Mouse (Mus musculus) intestine, embryonic 15.5 days (tissue): ENCODE measurements around the gene Bcl11a. TPM values are rescaled to one million over a fixed set of nuclear protein-coding genes. Genes with fewer than 3 reads are reported as not detected.

Experiments used
- ATAC-seq: fragments of 200-750 bp; cut with Nextera tagmentation; 2 replicates; pipeline ENCODE4 v1.8.0; 2017; ENCODE audit warnings: moderate TSS enrichment, moderate library complexity
- H3K27ac ChIP-seq: fragments of 300-500 bp; sonication (generic); 2 replicates; pipeline ENCODE4 v1.5.1; 2015; ENCODE audit warnings: mild to moderate bottlenecking, inconsistent platforms
- H3K27me3 ChIP-seq: fragments of 300-500 bp; sonication (generic); replicated peaks from 2 replicates; pipeline ENCODE4 v1.6.1; 2015; ENCODE audit warnings: inconsistent platforms
- H3K36me3 ChIP-seq: fragments of 300-500 bp; sonication (generic); 2 replicates; pipeline ENCODE4 v1.6.1; 2015; ENCODE audit warnings: inconsistent platforms
- H3K4me1 ChIP-seq: fragments of 300-500 bp; sonication (generic); replicated peaks from 2 replicates; pipeline ENCODE4 v1.6.1; 2015; ENCODE audit warnings: inconsistent platforms
- H3K4me2 ChIP-seq: fragments of 300-500 bp; sonication (generic); replicated peaks from 2 replicates; pipeline ENCODE4 v1.6.1; 2015; ENCODE audit warnings: mild to moderate bottlenecking, inconsistent platforms
- H3K4me3 ChIP-seq: fragments of 300-500 bp; sonication (generic); replicated peaks from 2 replicates; pipeline ENCODE4 v1.5.1; 2015; ENCODE audit warnings: inconsistent platforms
- H3K9ac ChIP-seq: fragments of 300-500 bp; sonication (generic); 2 replicates; pipeline ENCODE4 v1.6.1; 2015; ENCODE audit warnings: inconsistent platforms
- H3K9me3 ChIP-seq: fragments of 300-500 bp; sonication (generic); 2 replicates; pipeline ENCODE4 v1.6.1; 2016; ENCODE audit warnings: inconsistent platforms
- WGBS: fragments of 180-500 bp; shearing (Covaris S2); methylation state at CpG from one replicate; pipeline ENCODE4 v1.1.7; 2015; 5-methylcytosine and 5-hydroxymethylcytosine counted together
- polyA plus RNA-seq: library from polyadenylated mRNA; unstranded; fragments of >200 nt; fragmentation: Nextera tagmentation; extraction: Ambion mirVana; gene quantifications from 2 replicates; pipeline ENCODE4 v1.2.1, GENCODE M21; 2015

Gene Bcl11a
- polyA plus RNA-seq, 1 experiment from 2014 or later, result 19.7 TPM

DNA sequence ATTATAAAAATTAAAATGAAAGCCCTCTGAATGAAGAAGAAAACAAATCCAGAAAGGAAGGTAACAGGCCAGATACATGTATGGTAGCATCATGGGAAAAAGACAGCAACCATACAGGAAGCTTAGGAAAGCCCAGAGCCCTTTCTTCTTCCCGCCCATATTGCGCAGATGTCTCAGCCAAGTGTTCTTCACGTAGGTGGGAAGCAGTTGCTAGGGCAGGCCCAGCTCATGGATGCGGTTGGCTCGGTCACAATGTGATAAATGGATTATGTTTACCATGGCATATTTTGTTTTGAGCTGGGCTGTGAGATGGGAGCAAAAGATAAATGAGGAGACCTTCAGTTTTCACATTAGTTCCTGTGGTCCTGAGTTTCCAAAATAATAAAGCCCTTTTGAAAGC, 29.6 kb downstream of the Bcl11a start:
- no peaks in the 10 kb centered on the region for H3K27me3 ChIP-seq
- WGBS, result 81% methylated on average over 5 of the region's 5 CpGs
- ATAC-seq, result no peak
- no peaks in the 10 kb centered on the region for H3K9me3 ChIP-seq
- H3K4me3 ChIP-seq, result no peak overlapping the region
- H3K4me1 ChIP-seq, result no peaks in the 10 kb centered on the region
- no peak overlapping the region for H3K4me2 ChIP-seq
- H3K27ac ChIP-seq, result no peak overlapping the region
- H3K9ac ChIP-seq, result no peak overlapping the region
- H3K36me3 ChIP-seq, result no peaks in the 10 kb centered on the region

DNA sequence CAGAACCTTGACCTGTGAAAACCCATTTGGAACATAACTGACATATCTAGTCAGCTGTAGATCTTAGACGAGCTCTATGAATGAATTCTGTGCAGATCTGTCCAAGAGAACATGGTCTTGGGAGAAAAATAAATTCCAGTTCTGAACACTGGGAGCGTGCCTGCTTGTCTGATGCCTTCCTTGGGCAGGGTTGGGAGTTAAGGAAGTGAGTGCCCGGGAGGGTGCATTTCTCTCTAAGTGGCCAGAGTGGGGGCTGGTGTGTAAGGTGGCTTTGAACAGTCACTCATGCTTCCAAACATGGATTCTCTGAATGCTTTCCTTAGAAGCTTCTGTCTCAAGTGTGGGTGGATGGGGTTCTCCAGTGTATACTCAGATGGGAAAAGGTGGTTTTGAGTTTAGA, 31.1 kb downstream of the Bcl11a start:
- H3K27me3 ChIP-seq, result no peaks in the 10 kb centered on the region
- H3K9me3 ChIP-seq, result no peaks in the 10 kb centered on the region
- no peaks in the 10 kb centered on the region for H3K4me1 ChIP-seq
- WGBS, result 63% methylated on average over 3 of the region's 3 CpGs
- H3K9ac ChIP-seq, result no peak overlapping the region
- no peak overlapping the region for H3K4me3 ChIP-seq
- H3K27ac ChIP-seq, result no peak overlapping the region
- H3K36me3 ChIP-seq, result no peaks in the 10 kb centered on the region
- no peak overlapping the region for H3K4me2 ChIP-seq
- ATAC-seq, result no peak

DNA sequence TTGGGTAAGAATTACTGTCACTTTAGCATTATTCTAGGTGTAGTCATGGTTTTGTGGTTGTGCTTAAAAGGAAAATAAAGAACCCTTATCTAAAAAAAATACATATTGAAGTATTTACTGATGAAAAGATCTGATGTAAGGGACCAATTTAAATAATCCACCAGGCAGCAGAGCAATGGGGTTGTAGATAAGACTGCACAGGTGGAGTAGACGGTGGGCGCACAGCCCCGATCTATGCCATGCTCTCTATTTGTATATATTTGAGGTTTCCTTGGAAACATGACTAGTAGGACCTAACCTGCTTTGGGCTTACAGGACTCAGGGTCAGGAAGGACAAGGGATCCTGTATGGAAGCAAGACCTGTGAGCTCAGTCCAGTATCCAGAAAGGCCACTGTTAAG, 31.5 kb downstream of the Bcl11a start:
- no peaks in the 10 kb centered on the region for H3K4me1 ChIP-seq
- ATAC-seq, result no peak

GRCm38 (mm10) chr11:24110113-24110512, 32.3 kb downstream of the Bcl11a start:
- H3K4me3 ChIP-seq, result no peak overlapping the region
- no peak overlapping the region for H3K4me2 ChIP-seq
- no peaks in the 10 kb centered on the region for H3K27me3 ChIP-seq
- H3K9ac ChIP-seq, result no peak overlapping the region
- H3K9me3 ChIP-seq, result no peaks in the 10 kb centered on the region
- H3K4me1 ChIP-seq, result no peaks in the 10 kb centered on the region
- H3K27ac ChIP-seq, result no peak overlapping the region
- no peaks in the 10 kb centered on the region for H3K36me3 ChIP-seq
- no peak for ATAC-seq
- WGBS, result 77% methylated on average over 2 of the region's 2 CpGs

More for the DNA sequence above, 31.5 kb downstream of the Bcl11a start:
- H3K27ac ChIP-seq, result no peak overlapping the region
- H3K4me2 ChIP-seq, result no peak overlapping the region
- H3K4me3 ChIP-seq, result no peak overlapping the region
- no peaks in the 10 kb centered on the region for H3K27me3 ChIP-seq
- H3K9me3 ChIP-seq, result no peaks in the 10 kb centered on the region
- no peak overlapping the region for H3K9ac ChIP-seq
- H3K36me3 ChIP-seq, result no peaks in the 10 kb centered on the region
- WGBS, result 62% methylated on average over 3 of the region's 3 CpGs

- H3K9me3 ChIP-seq, result no peaks in the 10 kb centered on the region
- WGBS, result 55% methylated on average over 6 of the region's 6 CpGs
- ATAC-seq, result no peak
These were observed 33.9 kb downstream of the Bcl11a start for GRCm38 (mm10) chr11:24111720-24112119.

DNA sequence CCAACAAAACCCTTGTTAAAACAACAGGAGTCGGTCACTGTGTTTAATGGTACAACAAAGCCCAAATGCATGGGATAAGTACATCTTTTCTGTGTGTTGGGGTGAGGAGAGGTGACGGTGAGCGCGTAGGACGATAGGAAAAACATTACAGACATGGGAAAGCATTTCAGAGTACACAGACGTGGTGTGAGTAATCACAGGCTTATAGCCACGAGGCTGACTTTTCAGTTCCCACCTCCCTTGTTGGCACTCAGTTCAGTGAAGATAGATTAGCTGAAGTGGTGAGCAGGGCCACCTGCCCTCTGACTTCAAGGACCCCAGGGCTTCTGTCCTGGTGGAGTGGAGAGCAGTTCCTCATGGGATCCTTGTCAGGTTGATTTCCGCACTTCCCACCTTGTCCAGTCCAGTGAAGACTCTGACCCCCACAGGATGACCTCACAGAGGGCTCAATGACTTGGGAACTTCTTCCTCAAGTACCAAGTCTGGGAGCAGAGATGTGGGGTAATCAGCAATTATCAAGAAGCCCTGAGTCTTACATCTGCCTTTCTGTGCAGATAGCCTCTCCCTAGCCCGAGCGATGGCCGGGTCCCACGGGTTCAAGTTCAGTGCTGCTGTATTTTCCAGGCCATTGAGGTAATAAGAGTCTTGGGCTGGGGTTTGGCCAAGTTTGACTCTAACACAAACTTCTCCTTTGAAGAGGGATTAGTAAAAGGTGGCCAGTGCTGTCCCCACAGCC, 37.3 kb downstream of the Bcl11a start:
- Histone ChIP-seq H3K4me2 (no peak overlapping the region), H3K9ac (no peak overlapping the region), H3K36me3 (no peaks in the 10 kb centered on the region), H3K27ac (no peak overlapping the region), H3K9me3 (no peaks in the 10 kb centered on the region), H3K4me3 (no peak overlapping the region), H3K4me1 (0 out of 2 replicates have a peak, but pooled peaks cover 6% of the 10 kb centered on the region), H3K27me3 (no peaks in the 10 kb centered on the region)
- 72% methylated on average over 12 of the region's 12 CpGs for whole genome bisulfite sequencing
- no peak for ATAC-seq

More at GRCm38 (mm10) chr11:24111720-24112119, 33.9 kb downstream of the Bcl11a start:
- H3K27me3 ChIP-seq, result no peaks in the 10 kb centered on the region
- no peak overlapping the region for H3K4me3 ChIP-seq
- no peaks in the 10 kb centered on the region for H3K36me3 ChIP-seq
- no peak overlapping the region for H3K4me2 ChIP-seq
- H3K4me1 ChIP-seq, result no peaks in the 10 kb centered on the region
- no peak overlapping the region for H3K9ac ChIP-seq
- no peak overlapping the region for H3K27ac ChIP-seq

DNA sequence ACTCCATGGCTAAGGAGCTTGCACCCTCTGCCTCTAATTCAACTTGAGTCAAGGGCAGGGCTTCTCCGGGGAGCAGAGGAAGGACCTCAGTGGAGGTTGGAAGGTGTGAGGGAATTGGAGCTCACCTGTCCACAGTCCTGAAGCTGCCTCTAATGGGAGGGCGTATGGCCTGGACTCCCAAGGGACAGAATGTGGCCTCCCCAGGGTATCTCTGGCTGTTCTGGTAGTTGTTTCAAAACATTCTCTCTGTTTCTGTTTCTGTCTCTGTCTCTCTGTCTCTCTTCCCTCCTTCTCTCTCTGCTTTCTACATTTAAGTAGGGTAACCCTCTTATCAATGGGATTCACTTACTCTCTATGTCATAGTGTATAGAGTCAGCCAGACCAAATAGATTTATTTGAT, 38.2 kb downstream of the Bcl11a start:
- no peak overlapping the region for H3K4me2 ChIP-seq
- H3K9ac ChIP-seq, result no peak overlapping the region
- no peak overlapping the region for H3K4me3 ChIP-seq
- 0 out of 2 replicates have a peak, but pooled peaks cover 6% of the 10 kb centered on the region for H3K4me1 ChIP-seq
- no peaks in the 10 kb centered on the region for H3K27me3 ChIP-seq
- H3K27ac ChIP-seq, result no peak overlapping the region
- no peak for ATAC-seq
- H3K9me3 ChIP-seq, result no peaks in the 10 kb centered on the region
- WGBS, result 88% methylated on average over 2 of the region's 2 CpGs
- no peaks in the 10 kb centered on the region for H3K36me3 ChIP-seq

GRCm38 (mm10) chr11:24116582-24117318, 38.9 kb downstream of the Bcl11a start:
- 0 out of 2 replicates have a peak, but pooled peaks cover 6% of the 10 kb centered on the region for H3K4me1 ChIP-seq
- ATAC-seq, result peak; percentile 69
- no peaks in the 10 kb centered on the region for H3K9me3 ChIP-seq
- 0 out of 2 replicates have a peak overlapping the region, but pooled peaks have one; percentile 23 for H3K27ac ChIP-seq
- H3K9ac ChIP-seq, result no peak overlapping the region
- 58% methylated on average over 7 of the region's 7 CpGs for WGBS
- H3K4me2 ChIP-seq, result no peak overlapping the region
- no peak overlapping the region for H3K4me3 ChIP-seq
- H3K36me3 ChIP-seq, result no peaks in the 10 kb centered on the region
- no peaks in the 10 kb centered on the region for H3K27me3 ChIP-seq

DNA sequence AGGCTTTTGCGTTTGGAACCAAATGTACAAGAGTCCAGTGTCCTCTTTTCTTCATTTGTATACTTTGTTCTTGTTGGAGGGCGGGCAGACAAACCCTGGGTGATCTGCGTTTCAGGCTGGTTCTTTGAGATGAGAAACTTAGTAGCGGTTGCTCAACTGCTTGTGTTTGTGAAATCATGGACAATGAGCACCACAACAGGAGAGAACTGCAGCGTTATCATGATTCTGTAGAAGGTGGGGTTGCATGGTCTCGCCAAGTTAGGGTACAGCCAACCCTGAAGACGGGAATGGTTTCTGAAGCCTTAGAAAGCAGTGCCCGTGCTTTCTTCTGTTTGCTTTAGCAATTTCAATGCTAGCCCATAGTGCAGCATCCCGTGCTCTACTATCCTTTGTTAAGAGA, 43.3 kb downstream of the Bcl11a start:
- Histone ChIP-seq H3K4me3 (no peak overlapping the region), H3K36me3 (no peaks in the 10 kb centered on the region), H3K27ac (no peak overlapping the region), H3K4me1 (0 out of 2 replicates have a peak, but pooled peaks cover 6% of the 10 kb centered on the region), H3K9ac (no peak overlapping the region), H3K4me2 (no peak overlapping the region), H3K9me3 (no peaks in the 10 kb centered on the region), H3K27me3 (no peaks in the 10 kb centered on the region)
- 90% methylated on average over 9 of the region's 9 CpGs for WGBS
- no peak for ATAC-seq

- ATAC-seq, result no peak
- H3K27me3 ChIP-seq, result no peaks in the 10 kb centered on the region
- no peak overlapping the region for H3K27ac ChIP-seq
- H3K4me3 ChIP-seq, result no peak overlapping the region
- H3K9ac ChIP-seq, result no peak overlapping the region
- 0 out of 2 replicates have a peak, but pooled peaks cover 11% of the 10 kb centered on the region for H3K4me1 ChIP-seq
- H3K36me3 ChIP-seq, result no peaks in the 10 kb centered on the region
- no peaks in the 10 kb centered on the region for H3K9me3 ChIP-seq
- H3K4me2 ChIP-seq, result no peak overlapping the region
- 79% methylated on average over 7 of the region's 7 CpGs for WGBS
These were observed 45.0 kb downstream of the Bcl11a start for GRCm38 (mm10) chr11:24122899-24123298.

- H3K4me2 ChIP-seq, result no peak overlapping the region
- no peak overlapping the region for H3K4me3 ChIP-seq
- no peaks in the 10 kb centered on the region for H3K9me3 ChIP-seq
- H3K27me3 ChIP-seq, result no peaks in the 10 kb centered on the region
- no peak overlapping the region for H3K27ac ChIP-seq
- no peaks in the 10 kb centered on the region for H3K36me3 ChIP-seq
- H3K4me1 ChIP-seq, result 0 out of 2 replicates have a peak, but pooled peaks cover 13% of the 10 kb centered on the region
- H3K9ac ChIP-seq, result no peak overlapping the region
- ATAC-seq, result no peak
- WGBS, result 90% methylated on average over 2 of the region's 2 CpGs
These were observed 46.1 kb downstream of the Bcl11a start for GRCm38 (mm10) chr11:24123991-24124390.

GRCm38 (mm10) chr11:24125098-24125497, 47.2 kb downstream of the Bcl11a start:
- no peak for ATAC-seq
- H3K27ac ChIP-seq, result no peak overlapping the region
- H3K4me2 ChIP-seq, result no peak overlapping the region
- H3K4me3 ChIP-seq, result no peak overlapping the region
- no peaks in the 10 kb centered on the region for H3K9me3 ChIP-seq
- H3K4me1 ChIP-seq, result 0 out of 2 replicates have a peak, but pooled peaks cover 13% of the 10 kb centered on the region
- H3K9ac ChIP-seq, result no peak overlapping the region
- WGBS, result 77% methylated on average over 6 of the region's 6 CpGs
- H3K36me3 ChIP-seq, result no peaks in the 10 kb centered on the region
- H3K27me3 ChIP-seq, result no peaks in the 10 kb centered on the region
